Mouse (Mus musculus) testis, adult 2 months (tissue): Measurements from ENCODE around the gene Gm28230. TPM values are rescaled to one million over a fixed set of nuclear protein-coding genes. Genes with fewer than 3 reads are reported as not detected.

Experiments
- H3K27ac ChIP-seq: fragments of 200-500 bp; 2 replicates; pipeline ENCODE4 v1.5.1; 2012; ENCODE audit warnings: low read depth, low read length; ENCODE audit not compliant: control insufficient read depth, insufficient read depth
- H3K27me3 ChIP-seq: fragments of 200-500 bp; 2 replicates; pipeline ENCODE4 v1.6.1; 2012; ENCODE audit warnings: mild to moderate bottlenecking, low read length, moderate library complexity; ENCODE audit not compliant: control insufficient read depth, insufficient read depth
- H3K36me3 ChIP-seq: fragments of 200-500 bp; 2 replicates; pipeline ENCODE4 v1.6.1; 2012; ENCODE audit warnings: mild to moderate bottlenecking, low read length; ENCODE audit not compliant: control insufficient read depth, insufficient read depth
- H3K4me1 ChIP-seq: fragments of 200-500 bp; 2 replicates; pipeline ENCODE4 v1.6.1; 2012; ENCODE audit warnings: low read length; ENCODE audit not compliant: control insufficient read depth, insufficient read depth
- H3K4me3 ChIP-seq: fragments of 200-500 bp; 2 replicates; pipeline ENCODE4 v1.5.1; 2012; ENCODE audit warnings: low read depth, mild to moderate bottlenecking, low read length, moderate library complexity, mixed read lengths; ENCODE audit not compliant: control insufficient read depth
- CTCF ChIP-seq: fragments of 200-500 bp; IDR thresholded peaks from 2 replicates; pipeline ENCODE4 v1.5.1; 2012; ENCODE audit warnings: low read depth, mild to moderate bottlenecking, inconsistent platforms, low read length, moderate library complexity; ENCODE audit not compliant: control insufficient read depth, insufficient read depth, insufficient replicate concordance
- POLR2A ChIP-seq: fragments of 200-500 bp; IDR thresholded peaks from 2 replicates; pipeline ENCODE4 v1.6.1; 2012; ENCODE audit warnings: low read depth, mild to moderate bottlenecking, inconsistent platforms, low read length, moderate library complexity; ENCODE audit not compliant: control insufficient read depth
- polyA plus RNA-seq: library from polyadenylated mRNA; depleted of rRNA; stranded (reverse); fragments of >200 nt; gene quantifications from 2 replicates; pipeline ENCODE4 v1.2.3, GENCODE M21; 2012; rRNA removed

The Gm28230 gene
- polyA plus RNA-seq, 1 experiment: 0.46 TPM

GRCm38 (mm10) chr2:74777536-74778275 is 51.2 kb downstream of the Gm28230 start:
- H3K4me3 ChIP-seq: no peak overlapping the region
- H3K27ac ChIP-seq: no peak overlapping the region
- TF ChIP-seq POLR2A: no peak
- no peaks in the 10 kb centered on the region for H3K36me3 ChIP-seq
- H3K4me1 ChIP-seq: no peaks in the 10 kb centered on the region
- H3K27me3 ChIP-seq: no peaks in the 10 kb centered on the region

- Histone ChIP-seq H3K4me1 (peaks cover 3% of the 10 kb centered on the region; the same call in 1 of the 2 replicates), H3K27ac (no peak overlapping the region), H3K36me3 (no peaks in the 10 kb centered on the region), H3K4me3 (no peak overlapping the region), H3K27me3 (no peaks in the 10 kb centered on the region)
- TF ChIP-seq CTCF (no peak), POLR2A (no peak)
Observed at GRCm38 (mm10) chr2:74781386-74781785, 54.9 kb downstream of the Gm28230 start.

- H3K4me1 ChIP-seq: no peaks in the 10 kb centered on the region
- no peaks in the 10 kb centered on the region for H3K27me3 ChIP-seq
- H3K4me3 ChIP-seq: no peak overlapping the region
- no peaks in the 10 kb centered on the region for H3K36me3 ChIP-seq
- TF ChIP-seq POLR2A: no peak
- TF ChIP-seq CTCF: no peak
- H3K27ac ChIP-seq: no peak overlapping the region
Observed at GRCm38 (mm10) chr2:74795531-74795930, 69.0 kb downstream of the Gm28230 start.

Other genes with a start within 250 kb of the Gm28230 start
- gene Lnpk, start 147.3 kb upstream of the Gm28230 start, polyA plus RNA-seq: 49.5 and 56.1 TPM in 2 replicates
- gene Evx2, start 67.2 kb upstream of the Gm28230 start, polyA plus RNA-seq: 0.02 TPM in 2 replicates
- gene Hoxd13, start 58.4 kb upstream of the Gm28230 start, polyA plus RNA-seq: 0.11 TPM in 1 of 2 replicates, not detected in the other
- 0.05 TPM in 1 of 2 replicates, not detected in the other for gene Hoxd12, start 51.7 kb upstream of the Gm28230 start, polyA plus RNA-seq
- gene Hoxd11, start 47.2 kb upstream of the Gm28230 start, polyA plus RNA-seq: 0.23 TPM in 1 of 2 replicates, not detected in the other
- 0.73 and 0.81 TPM in 2 replicates for gene Hoxd10, start 34.8 kb upstream of the Gm28230 start, polyA plus RNA-seq
- gene Hoxd9, start 29.0 kb upstream of the Gm28230 start, polyA plus RNA-seq: 1.8 and 2.0 TPM in 2 replicates
- gene Hoxd8, start 22.1 kb upstream of the Gm28230 start, polyA plus RNA-seq: 23.1 and 23.6 TPM in 2 replicates
- gene Hoxd3, start 14.8 kb upstream of the Gm28230 start, polyA plus RNA-seq: 0.48 and 1.4 TPM in 2 replicates
- 3.3 and 5.3 TPM in 2 replicates for gene Hoxd4, start 14.8 kb upstream of the Gm28230 start, polyA plus RNA-seq
- not detected in 2 replicates for gene Hoxd1, start 36.3 kb downstream of the Gm28230 start, polyA plus RNA-seq
- gene Mtx2, start 99.1 kb downstream of the Gm28230 start, polyA plus RNA-seq: 33.0 and 36.8 TPM in 2 replicates